Mouse (Mus musculus) gastrocnemius, postnatal 4 days (tissue): ENCODE measurements around the gene Map2. TPM values are rescaled to one million over a fixed set of nuclear protein-coding genes. Genes with fewer than 3 reads are reported as not detected.

Source experiments
- DNase-seq, 2 experiments: peaks; one replicate each; pipeline ENCODE4 v3.0.0; 2021 to 2022; ENCODE audit warnings: low spot score in 2 of 2, mixed read lengths in 2 of 2
- total RNA-seq, 2 experiments: library from RNA; stranded (reverse); gene quantifications; 2 replicates each; pipeline ENCODE4 v1.2.3; 2021

The Map2 gene
- total RNA-seq, 2 experiments from 2014 or later: 14.5 to 16.8 TPM

- DNase-seq: no peak
Measured at GRCm38 (mm10) chr1:66292121-66292881, 117.2 kb downstream of the Map2 start.

- DNase-seq: no peak
Measured at GRCm38 (mm10) chr1:66299376-66299775, 124.3 kb downstream of the Map2 start.

GRCm38 (mm10) chr1:66320378-66321135 lies 145.5 kb downstream of the Map2 start:
- DNase-seq: no peak

GRCm38 (mm10) chr1:66321136-66321502 lies 146.0 kb downstream of the Map2 start:
- DNase-seq: no peak

GRCm38 (mm10) chr1:66321631-66322142 lies 146.6 kb downstream of the Map2 start:
- DNase-seq: no peak

- no peak for DNase-seq
Measured at GRCm38 (mm10) chr1:66323461-66323860, 148.4 kb downstream of the Map2 start.

- DNase-seq: no peak
Measured at GRCm38 (mm10) chr1:66324951-66325350, 149.9 kb downstream of the Map2 start.

- no peak for DNase-seq
Measured at GRCm38 (mm10) chr1:66328996-66329395, 153.9 kb downstream of the Map2 start.

GRCm38 (mm10) chr1:66329534-66329933 lies 154.5 kb downstream of the Map2 start:
- DNase-seq: no peak

GRCm38 (mm10) chr1:66335724-66336284 lies 160.7 kb downstream of the Map2 start:
- DNase-seq: no peak

- DNase-seq: no peak
Measured at GRCm38 (mm10) chr1:66339213-66339612, 164.1 kb downstream of the Map2 start.

GRCm38 (mm10) chr1:66348404-66349165 lies 173.5 kb downstream of the Map2 start:
- DNase-seq: no peak

- DNase-seq: no peak
Measured at GRCm38 (mm10) chr1:66349166-66349835, 174.2 kb downstream of the Map2 start.

- DNase-seq: no peak
Measured at GRCm38 (mm10) chr1:66351366-66351765, 176.3 kb downstream of the Map2 start.

GRCm38 (mm10) chr1:66361799-66362198 lies 186.7 kb downstream of the Map2 start:
- no peak for DNase-seq

- DNase-seq: no peak
Measured at GRCm38 (mm10) chr1:66363285-66363684, 188.2 kb downstream of the Map2 start.

- no peak for DNase-seq
Measured at GRCm38 (mm10) chr1:66364386-66364785, 189.3 kb downstream of the Map2 start.

GRCm38 (mm10) chr1:66365600-66365999 lies 190.5 kb downstream of the Map2 start:
- DNase-seq: no peak

- no peak for DNase-seq
Measured at GRCm38 (mm10) chr1:66369486-66369885, 194.4 kb downstream of the Map2 start.

GRCm38 (mm10) chr1:66371371-66371770 lies 196.3 kb downstream of the Map2 start:
- DNase-seq: no peak

GRCm38 (mm10) chr1:66386321-66386720 lies 211.2 kb downstream of the Map2 start:
- DNase-seq: no peak
